Mouse (Mus musculus): Measurements from ENCODE around the gene Ppp1r21.

Gene Ppp1r21

GRCm38 (mm10) chr17:88529519-88530235, at the start of gene Ppp1r21:
Gene Ppp1r21 (plus strand): TSS chr17:88530118.
- peak; percentile 96 for DNase-seq (ENCODE audit: low spot score)

GRCm38 (mm10) chr17:88480369-88480768, 49.5 kb upstream of the Ppp1r21 start:
- DNase-seq (ENCODE audit: low spot score), result no peak

GRCm38 (mm10) chr17:88481062-88481461, 48.9 kb upstream of the Ppp1r21 start:
- DNase-seq (ENCODE audit: low spot score), result no peak

- no peak for DNase-seq (ENCODE audit: low spot score)
Measured at GRCm38 (mm10) chr17:88481587-88481986, 48.3 kb upstream of the Ppp1r21 start.

GRCm38 (mm10) chr17:88484539-88484938, 45.4 kb upstream of the Ppp1r21 start:
- DNase-seq (ENCODE audit: low spot score), result no peak

GRCm38 (mm10) chr17:88484951-88485350, 45.0 kb upstream of the Ppp1r21 start:
- DNase-seq (ENCODE audit: low spot score), result no peak

- no peak for DNase-seq (ENCODE audit: low spot score)
Measured at GRCm38 (mm10) chr17:88490546-88490945, 39.4 kb upstream of the Ppp1r21 start.

GRCm38 (mm10) chr17:88491366-88492106, 38.4 kb upstream of the Ppp1r21 start:
- no peak for DNase-seq (ENCODE audit: low spot score)

- DNase-seq (ENCODE audit: low spot score), result no peak
Measured at GRCm38 (mm10) chr17:88492107-88492460, 37.8 kb upstream of the Ppp1r21 start.

GRCm38 (mm10) chr17:88493551-88493950, 36.4 kb upstream of the Ppp1r21 start:
- no peak for DNase-seq (ENCODE audit: low spot score)

GRCm38 (mm10) chr17:88494121-88494771, 35.7 kb upstream of the Ppp1r21 start:
- DNase-seq (ENCODE audit: low spot score), result no peak

- DNase-seq (ENCODE audit: low spot score), result no peak
Measured at GRCm38 (mm10) chr17:88494772-88495132, 35.2 kb upstream of the Ppp1r21 start.

- no peak for DNase-seq (ENCODE audit: low spot score)
Measured at GRCm38 (mm10) chr17:88498090-88498682, 31.7 kb upstream of the Ppp1r21 start.

GRCm38 (mm10) chr17:88504056-88504455, 25.9 kb upstream of the Ppp1r21 start:
- no peak for DNase-seq (ENCODE audit: low spot score)

GRCm38 (mm10) chr17:88505275-88505723, 24.6 kb upstream of the Ppp1r21 start:
- no peak for DNase-seq (ENCODE audit: low spot score)

- no peak for DNase-seq (ENCODE audit: low spot score)
Measured at GRCm38 (mm10) chr17:88505941-88506340, 24.0 kb upstream of the Ppp1r21 start.

- peak; percentile 57 for DNase-seq (ENCODE audit: low spot score)
Measured at GRCm38 (mm10) chr17:88507376-88507775, 22.5 kb upstream of the Ppp1r21 start.

GRCm38 (mm10) chr17:88508846-88509508, 20.9 kb upstream of the Ppp1r21 start:
- peak; percentile 91 for DNase-seq (ENCODE audit: low spot score)

GRCm38 (mm10) chr17:88509999-88510398, 19.9 kb upstream of the Ppp1r21 start:
- DNase-seq (ENCODE audit: low spot score), result no peak

- peak; percentile 89 for DNase-seq (ENCODE audit: low spot score)
Measured at GRCm38 (mm10) chr17:88511095-88511551, 18.8 kb upstream of the Ppp1r21 start.

- no peak for DNase-seq (ENCODE audit: low spot score)
Measured at GRCm38 (mm10) chr17:88516477-88516876, 13.4 kb upstream of the Ppp1r21 start.

GRCm38 (mm10) chr17:88527781-88528180, 2.1 kb upstream of the Ppp1r21 start:
- peak; percentile 62 for DNase-seq (ENCODE audit: low spot score)
